Mouse (Mus musculus): Measurements from ENCODE around the gene Rps25.

DNA sequence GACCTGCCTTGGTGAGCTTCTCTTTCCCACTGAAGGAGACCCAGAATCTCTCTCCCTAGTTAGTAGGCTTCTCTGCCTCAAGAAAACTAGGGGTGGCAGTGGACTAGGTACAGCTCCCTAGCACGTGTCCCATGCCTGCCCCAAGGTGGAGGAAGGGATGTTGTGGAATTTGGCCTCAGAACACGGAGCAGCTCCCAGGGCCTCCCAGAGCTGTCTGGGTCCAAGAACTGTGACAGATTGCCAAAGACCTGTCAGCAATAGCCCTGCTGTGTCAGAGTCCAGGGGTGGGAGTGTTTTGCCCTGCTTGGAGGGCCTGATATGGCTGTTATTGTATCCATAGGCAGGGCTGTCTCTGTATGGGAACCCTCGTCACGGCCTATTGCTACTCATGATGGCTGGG, 5.9 kb upstream of the Rps25 start:
- TF ChIP-seq CTCF (IDR thresholded peaks at IDR 0.05; ENCODE audit: extremely low read depth, insufficient read depth, insufficient read length, insufficient replicate concordance) = no peak
- no peak for TF ChIP-seq POLR2A (IDR thresholded peaks at IDR 0.05; ENCODE audit: low read depth, low read length)

All from spleen, adult 2 months (tissue).